Mouse (Mus musculus): ENCODE measurements around the gene Olfr494. TPM values are rescaled to one million over a fixed set of nuclear protein-coding genes. Genes with fewer than 3 reads are reported as not detected.

The Olfr494 gene
- not detected in 2 replicates for polyA plus RNA-seq (2014; fragmentation: Nextera tagmentation; extraction: Ambion mirVana)

DNA sequence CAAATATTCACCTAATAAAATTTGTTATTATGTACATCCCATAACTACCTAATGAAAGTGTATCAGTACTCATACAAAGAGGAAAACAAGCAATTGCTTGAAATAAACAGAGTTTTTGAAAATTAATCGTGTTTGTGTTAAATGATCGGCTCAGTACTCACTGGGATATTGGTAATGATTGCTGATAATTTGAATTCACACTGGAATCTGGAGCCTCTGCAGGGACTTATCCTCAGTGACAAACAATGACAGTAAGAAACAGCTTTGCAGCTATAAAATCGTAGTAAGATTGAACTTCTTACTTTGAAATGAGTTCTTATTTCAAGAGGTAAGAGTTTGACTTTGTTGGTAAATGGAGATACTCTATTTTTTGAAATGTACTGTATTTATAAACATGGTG lies at the start of gene Olfr494:
Gene Olfr494 (plus strand): TSS at position 301 of the 400 bp plus-strand sequence.
- H3K4me3 ChIP-seq (ENCODE audit: low read depth, low read length): no peak within 1 kb of the TSS
- H3K36me3 ChIP-seq (ENCODE audit: control insufficient read depth, insufficient read depth, low read length): no peaks in the 10 kb centered on the region
- H3K27ac ChIP-seq (ENCODE audit: low read depth, low read length): no peak within 1 kb of the TSS
- no peaks in the 10 kb centered on the region for H3K27me3 ChIP-seq (ENCODE audit: control insufficient read depth, insufficient read depth, low read length)
- H3K9ac ChIP-seq (replicated peaks; ENCODE audit: low read depth, low read length): no peak within 1 kb of the TSS
- no peaks in the 10 kb centered on the region for H3K4me1 ChIP-seq (ENCODE audit: control insufficient read depth, insufficient read depth, low read length)
- ATAC-seq (ENCODE audit: low read depth): no peak
- 88% methylated on average over 3 of the region's 3 CpGs for WGBS
- H3K4me2 ChIP-seq (ENCODE audit: low read depth, low read length): no peak within 1 kb of the TSS
- H3K9me3 ChIP-seq (ENCODE audit: control insufficient read depth, low read length): no peaks in the 10 kb centered on the region

DNA sequence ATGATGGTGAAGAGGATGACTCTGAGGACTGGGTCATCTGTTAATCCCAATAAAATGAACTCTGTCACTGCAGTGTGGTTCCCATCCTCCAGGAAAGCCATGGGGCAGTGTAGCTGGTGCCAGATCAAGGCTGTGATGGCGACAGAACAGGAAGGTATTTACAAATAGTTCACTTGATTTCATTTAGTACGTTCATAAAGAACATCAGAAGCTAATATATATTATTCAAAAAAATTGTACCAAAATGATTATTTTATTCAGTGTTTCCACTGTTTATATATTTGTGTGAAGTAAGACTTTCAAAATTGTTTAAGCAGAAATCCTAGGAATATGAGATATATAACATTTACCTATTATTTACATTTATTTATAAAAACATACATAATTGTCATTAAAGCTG lies 41.6 kb upstream of the Olfr494 start, which contains the start of gene Olfr492:
Gene Olfr492 (minus strand): TSS at position 101 of the 400 bp plus-strand sequence.
- Histone ChIP-seq H3K27me3 (ENCODE audit: control insufficient read depth, insufficient read depth, low read length) (no peaks in the 10 kb centered on the region), H3K4me3 (ENCODE audit: low read depth, low read length) (no peak within 1 kb of the TSS), H3K4me2 (ENCODE audit: low read depth, low read length) (no peak within 1 kb of the TSS), H3K9me3 (ENCODE audit: control insufficient read depth, low read length) (no peaks in the 10 kb centered on the region), H3K9ac (replicated peaks; ENCODE audit: low read depth, low read length) (no peak within 1 kb of the TSS), H3K27ac (ENCODE audit: low read depth, low read length) (no peak within 1 kb of the TSS), H3K36me3 (ENCODE audit: control insufficient read depth, insufficient read depth, low read length) (no peaks in the 10 kb centered on the region), H3K4me1 (ENCODE audit: control insufficient read depth, insufficient read depth, low read length) (no peaks in the 10 kb centered on the region)
- ATAC-seq (ENCODE audit: low read depth): no peak
- 83% methylated on average over 2 of the region's 2 CpGs for WGBS

DNA sequence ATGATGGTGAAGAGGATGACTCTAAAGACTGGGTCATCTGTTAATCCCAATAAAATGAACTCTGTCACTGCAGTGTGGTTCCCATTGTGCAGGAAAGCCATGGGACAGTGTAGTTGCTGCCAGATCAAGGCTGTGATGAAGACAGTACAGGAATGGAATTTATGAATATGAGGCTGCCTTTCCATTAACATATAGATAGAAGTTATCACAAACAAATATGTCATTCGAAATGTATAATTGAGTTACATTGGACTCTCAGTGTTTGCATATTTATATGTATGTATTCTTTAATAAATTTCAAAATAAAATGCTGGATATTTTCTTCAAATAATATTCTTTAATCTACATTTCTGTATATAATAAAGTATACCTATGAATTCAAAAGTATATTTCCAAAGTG lies 18.3 kb upstream of the Olfr494 start, which contains the start of gene Olfr493:
Gene Olfr493 (minus strand): TSS at position 101 of the 400 bp plus-strand sequence.
- H3K9me3 ChIP-seq (ENCODE audit: control insufficient read depth, low read length): no peaks in the 10 kb centered on the region
- no peak within 1 kb of the TSS for H3K9ac ChIP-seq (replicated peaks; ENCODE audit: low read depth, low read length)
- H3K27me3 ChIP-seq (ENCODE audit: control insufficient read depth, insufficient read depth, low read length): no peaks in the 10 kb centered on the region
- no peak within 1 kb of the TSS for H3K4me3 ChIP-seq (ENCODE audit: low read depth, low read length)
- WGBS: 80% methylated on average over 1 of the region's 1 CpGs
- H3K36me3 ChIP-seq (ENCODE audit: control insufficient read depth, insufficient read depth, low read length): no peaks in the 10 kb centered on the region
- H3K4me2 ChIP-seq (ENCODE audit: low read depth, low read length): no peak within 1 kb of the TSS
- H3K27ac ChIP-seq (ENCODE audit: low read depth, low read length): no peak within 1 kb of the TSS
- no peak for ATAC-seq (ENCODE audit: low read depth)
- no peaks in the 10 kb centered on the region for H3K4me1 ChIP-seq (ENCODE audit: control insufficient read depth, insufficient read depth, low read length)

DNA sequence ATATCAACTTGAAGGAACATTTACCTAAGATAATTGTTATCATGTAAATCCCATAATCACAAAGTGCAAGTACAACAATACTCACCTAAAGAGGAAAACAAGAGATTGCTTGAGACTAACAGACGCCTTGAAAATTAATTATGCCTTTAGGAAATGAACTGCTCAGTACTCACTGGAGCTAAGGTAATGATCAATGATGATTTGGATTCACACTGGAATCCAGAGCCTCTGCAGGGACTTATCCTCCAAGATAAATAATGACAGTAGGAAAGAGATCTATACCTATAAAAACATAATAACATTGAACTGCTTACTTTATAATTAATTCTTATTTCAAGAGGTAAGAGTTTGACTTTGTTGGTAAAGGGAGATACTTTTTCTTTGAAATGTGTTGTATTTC lies 27.7 kb downstream of the Olfr494 start, which contains the start of gene Olfr495:
Gene Olfr495 (plus strand): TSS at position 301 of the 400 bp plus-strand sequence.
- H3K4me2 ChIP-seq (ENCODE audit: low read depth, low read length): no peak within 1 kb of the TSS
- H3K4me1 ChIP-seq (ENCODE audit: control insufficient read depth, insufficient read depth, low read length): no peaks in the 10 kb centered on the region
- H3K9ac ChIP-seq (replicated peaks; ENCODE audit: low read depth, low read length): no peak within 1 kb of the TSS
- ATAC-seq (ENCODE audit: low read depth): no peak
- 76% methylated on average over 1 of the region's 1 CpGs for WGBS
- no peaks in the 10 kb centered on the region for H3K9me3 ChIP-seq (ENCODE audit: control insufficient read depth, low read length)
- H3K27ac ChIP-seq (ENCODE audit: low read depth, low read length): no peak within 1 kb of the TSS
- H3K27me3 ChIP-seq (ENCODE audit: control insufficient read depth, insufficient read depth, low read length): no peaks in the 10 kb centered on the region
- no peaks in the 10 kb centered on the region for H3K36me3 ChIP-seq (ENCODE audit: control insufficient read depth, insufficient read depth, low read length)
- no peak within 1 kb of the TSS for H3K4me3 ChIP-seq (ENCODE audit: low read depth, low read length)

Other genes with a start within 250 kb of the Olfr494 start
- gene Olfr484, start 237.9 kb upstream of the Olfr494 start, polyA plus RNA-seq (2014; fragmentation: Nextera tagmentation; extraction: Ambion mirVana): not detected in 2 replicates
- gene Olfr485, start 205.5 kb upstream of the Olfr494 start, polyA plus RNA-seq (2014; fragmentation: Nextera tagmentation; extraction: Ambion mirVana): not detected in 2 replicates
- not detected in 2 replicates for gene Olfr486, start 192.6 kb upstream of the Olfr494 start, polyA plus RNA-seq (2014; fragmentation: Nextera tagmentation; extraction: Ambion mirVana)
- gene Olfr487, start 150.7 kb upstream of the Olfr494 start, polyA plus RNA-seq (2014; fragmentation: Nextera tagmentation; extraction: Ambion mirVana): not detected in 2 replicates
- not detected in 2 replicates for gene Olfr488, start 107.0 kb upstream of the Olfr494 start, polyA plus RNA-seq (2014; fragmentation: Nextera tagmentation; extraction: Ambion mirVana)
- not detected in 2 replicates for gene Olfr490, start 76.4 kb upstream of the Olfr494 start, polyA plus RNA-seq (2014; fragmentation: Nextera tagmentation; extraction: Ambion mirVana)
- not detected in 2 replicates for gene Olfr491, start 51.9 kb upstream of the Olfr494 start, polyA plus RNA-seq (2014; fragmentation: Nextera tagmentation; extraction: Ambion mirVana)
- gene Olfr492, start 41.7 kb upstream of the Olfr494 start, polyA plus RNA-seq (2014; fragmentation: Nextera tagmentation; extraction: Ambion mirVana): not detected in 2 replicates
- gene Olfr493, start 18.4 kb upstream of the Olfr494 start, polyA plus RNA-seq (2014; fragmentation: Nextera tagmentation; extraction: Ambion mirVana): not detected in 2 replicates
- gene Olfr495, start 27.8 kb downstream of the Olfr494 start, polyA plus RNA-seq (2014; fragmentation: Nextera tagmentation; extraction: Ambion mirVana): not detected in 2 replicates
- not detected in 2 replicates for gene Olfr497, start 55.1 kb downstream of the Olfr494 start, polyA plus RNA-seq (2014; fragmentation: Nextera tagmentation; extraction: Ambion mirVana)
- not detected in 2 replicates for gene Olfr498, start 100.0 kb downstream of the Olfr494 start, polyA plus RNA-seq (2014; fragmentation: Nextera tagmentation; extraction: Ambion mirVana)
- not detected in 2 replicates for gene Olfr502, start 159.7 kb downstream of the Olfr494 start, polyA plus RNA-seq (2014; fragmentation: Nextera tagmentation; extraction: Ambion mirVana)
- gene Olfr503, start 179.2 kb downstream of the Olfr494 start, polyA plus RNA-seq (2014; fragmentation: Nextera tagmentation; extraction: Ambion mirVana): not detected in 2 replicates
- gene Olfr504, start 200.5 kb downstream of the Olfr494 start, polyA plus RNA-seq (2014; fragmentation: Nextera tagmentation; extraction: Ambion mirVana): not detected in 2 replicates
- not detected in 2 replicates for gene Olfr506, start 245.5 kb downstream of the Olfr494 start, polyA plus RNA-seq (2014; fragmentation: Nextera tagmentation; extraction: Ambion mirVana)

Data from neural tube, embryonic 14.5 days (tissue).